Mouse (Mus musculus): Measurements from ENCODE around the gene Lcn12. TPM values are rescaled to one million over a fixed set of nuclear protein-coding genes. Genes with fewer than 3 reads are reported as not detected.

Lcn12 gene
- total RNA-seq, 2 experiments from 2014 or later = not detected

GRCm38 (mm10) chr2:25461407-25461806 is 32.3 kb downstream of the Lcn12 start:
- DNase-seq (ENCODE audit: low spot score in 2 of 2) = no peak

DNA sequence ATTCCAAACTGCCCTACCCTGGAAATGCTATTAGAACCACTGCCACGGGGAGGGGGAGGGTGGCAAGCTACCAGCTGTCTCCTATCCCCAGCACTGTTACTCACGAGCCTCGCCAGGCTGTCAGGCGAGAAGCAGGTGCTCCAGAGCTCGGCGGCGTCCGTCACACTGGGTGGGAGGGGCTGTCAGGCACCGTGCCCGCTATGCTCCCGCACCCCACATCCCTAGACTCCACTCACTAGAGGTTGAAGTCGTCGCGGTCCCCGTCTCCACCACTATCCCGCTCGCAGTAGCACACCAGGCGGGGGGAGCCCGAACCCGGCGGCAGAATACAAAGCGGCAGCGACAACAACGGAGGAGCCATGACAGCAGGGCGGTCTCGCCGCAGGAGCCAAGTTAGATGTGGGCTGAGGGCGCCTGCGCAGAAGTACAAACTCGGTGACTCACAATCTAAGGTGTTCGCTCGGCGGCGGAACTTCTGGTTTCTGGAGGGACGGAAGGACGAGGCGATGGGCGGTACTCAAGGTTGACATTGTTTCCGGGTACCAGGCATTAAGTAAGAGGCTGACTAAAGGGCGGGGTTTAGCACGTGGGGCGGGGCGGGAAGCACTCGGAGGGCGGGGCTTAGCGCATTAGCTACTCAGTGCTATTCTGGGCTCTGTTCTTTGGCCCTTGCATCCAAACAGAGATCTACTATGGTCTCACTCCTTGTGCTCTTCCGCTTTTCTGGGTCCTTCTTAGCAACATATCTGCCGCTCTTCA is 33.0 kb downstream of the Lcn12 start, which contains the start of gene Paxx:
TSS of gene Paxx (minus strand) at position 544 of the 759 bp plus-strand sequence.
- peak; percentile 89 to 95 for DNase-seq (ENCODE audit: low spot score in 2 of 2)

DNA sequence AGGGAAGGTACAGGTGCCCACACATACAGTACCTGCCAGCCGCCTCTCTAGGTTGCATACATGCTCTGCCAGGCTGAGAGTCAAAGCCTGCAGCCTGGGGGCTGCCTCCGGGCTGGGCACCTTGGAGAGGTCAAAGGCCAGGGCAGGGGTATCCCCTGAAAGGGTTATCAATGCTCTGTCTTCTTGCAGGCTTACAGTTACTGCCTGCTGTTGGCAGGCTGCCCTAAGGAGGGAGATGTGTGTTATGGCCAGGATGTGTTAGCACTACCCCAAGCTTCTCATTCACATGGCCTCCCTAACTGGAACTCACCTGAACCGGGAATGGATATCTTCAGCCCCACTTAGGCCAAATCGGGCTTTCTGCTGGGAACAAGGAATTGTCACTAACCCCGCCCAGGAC is 33.6 kb downstream of the Lcn12 start:
- no peak for DNase-seq (ENCODE audit: low spot score in 2 of 2)

GRCm38 (mm10) chr2:25458911-25459310 is 34.8 kb downstream of the Lcn12 start:
- DNase-seq (ENCODE audit: low spot score in 2 of 2) = no peak

- DNase-seq (ENCODE audit: low spot score in 2 of 2) = no peak
Observed at GRCm38 (mm10) chr2:25457022-25457896, 36.5 kb downstream of the Lcn12 start.

- DNase-seq (ENCODE audit: low spot score in 2 of 2) = no peak
Observed at GRCm38 (mm10) chr2:25456205-25456953, 37.3 kb downstream of the Lcn12 start, which contains the start of gene Clic3. Gene Clic3 (plus strand): TSS chr2:25456838.

- DNase-seq (ENCODE audit: low spot score in 2 of 2) = no peak
Observed at GRCm38 (mm10) chr2:25452951-25453350, 40.8 kb downstream of the Lcn12 start.

GRCm38 (mm10) chr2:25450853-25451647 is 42.7 kb downstream of the Lcn12 start:
- DNase-seq (ENCODE audit: low spot score in 2 of 2) = no peak

GRCm38 (mm10) chr2:25442682-25443081 is 51.0 kb downstream of the Lcn12 start:
- DNase-seq (ENCODE audit: low spot score in 2 of 2) = no peak

GRCm38 (mm10) chr2:25441067-25441466 is 52.6 kb downstream of the Lcn12 start:
- no peak for DNase-seq (ENCODE audit: low spot score in 2 of 2)

Small RNA genes lying within 50 kb of the gene (microRNA-seq; reads per million reads assigned to microRNA genes)
- 7.0 to 9.1 reads per million in 2 experiments for gene Mir3087

Other genes with a start within 250 kb of the Lcn12 start
- 1 to 10 TPM; 3.8 to 3.9 TPM for gene AL732309.1, start 247.0 kb downstream of the Lcn12 start, total RNA-seq (2021)
- 10 to 100 TPM; 35.7 to 38.8 TPM for gene Tmem203, start 238.5 kb downstream of the Lcn12 start, total RNA-seq (2021)
- 10 to 100 TPM; 21.2 to 23.1 TPM for gene Tprn, start 231.3 kb downstream of the Lcn12 start, total RNA-seq (2021)
- 10 to 100 TPM; 62.5 to 66.2 TPM for gene Ssna1, start 221.5 kb downstream of the Lcn12 start, total RNA-seq (2021)
- gene Anapc2, start 221.4 kb downstream of the Lcn12 start, total RNA-seq (2021) = 10 to 100 TPM; 79.8 to 84.4 TPM
- gene Tmem210, start 205.8 kb downstream of the Lcn12 start, total RNA-seq (2021) = not detected
- gene Lrrc26, start 204.0 kb downstream of the Lcn12 start, total RNA-seq (2021) = not detected
- 100 to 1,000 TPM; 393 to 422 TPM for gene Grin1, start 174.7 kb downstream of the Lcn12 start, total RNA-seq (2021)
- gene Man1b1, start 161.6 kb downstream of the Lcn12 start, total RNA-seq (2021) = 10 to 100 TPM; 59.6 to 62.4 TPM
- gene Dpp7, start 137.6 kb downstream of the Lcn12 start, total RNA-seq (2021) = 10 to 100 TPM; 35.4 to 36.7 TPM
- 10 to 100 TPM; 15.6 to 19.1 TPM for gene Uap1l1, start 128.2 kb downstream of the Lcn12 start, total RNA-seq (2021)
- 1 to 10 TPM; 3.2 to 4.1 TPM for gene Sapcd2, start 121.6 kb downstream of the Lcn12 start, total RNA-seq (2021)
- gene Entpd2, start 98.0 kb downstream of the Lcn12 start, total RNA-seq (2021) = 10 to 100 TPM; 16.3 to 17.7 TPM
- gene Npdc1, start 94.6 kb downstream of the Lcn12 start, total RNA-seq (2021) = 100 to 1,000 TPM; 426 to 435 TPM
- gene Fut7, start 70.6 kb downstream of the Lcn12 start, total RNA-seq (2021) = under 1 TPM; 0.15 to 0.76 TPM
- 100 to 1,000 TPM; 173 to 176 TPM for gene Abca2, start 65.2 kb downstream of the Lcn12 start, total RNA-seq (2021)
- 1 to 10 TPM in 1 of 2 experiments, under 1 TPM in 1; 0.66 to 1.0 TPM for gene Clic3, start 37.1 kb downstream of the Lcn12 start, total RNA-seq (2021)
- gene Paxx, start 32.8 kb downstream of the Lcn12 start, total RNA-seq (2021) = 10 to 100 TPM; 56.7 to 61.3 TPM
- gene Ptgds, start 23.9 kb downstream of the Lcn12 start, total RNA-seq (2021) = 100 to 1,000 TPM; 572 to 608 TPM
- gene Fbxw5, start 6.8 kb upstream of the Lcn12 start, total RNA-seq (2021) = 100 to 1,000 TPM; 114 to 115 TPM
- 1 to 10 TPM; 1.3 to 2.1 TPM for gene C8g, start 7.8 kb upstream of the Lcn12 start, total RNA-seq (2021)
- gene Traf2, start 53.0 kb upstream of the Lcn12 start, total RNA-seq (2021) = 10 to 100 TPM; 10.9 to 12.0 TPM
- gene Edf1, start 63.9 kb upstream of the Lcn12 start, total RNA-seq (2021) = 100 to 1,000 TPM; 212 to 213 TPM
- 1 to 10 TPM; 2.1 to 4.0 TPM for gene Mamdc4, start 80.9 kb upstream of the Lcn12 start, total RNA-seq (2021)
- gene Phpt1, start 81.3 kb upstream of the Lcn12 start, total RNA-seq (2021) = 10 to 100 TPM; 63.0 to 66.2 TPM
- gene Ajm1, start 87.8 kb upstream of the Lcn12 start, total RNA-seq (2021) = 100 to 1,000 TPM in 1 of 2 experiments, 10 to 100 TPM in 1; 98.6 to 102 TPM
- gene Rabl6, start 114.6 kb upstream of the Lcn12 start, total RNA-seq (2021) = 100 to 1,000 TPM; 150 to 155 TPM
- not detected for gene Ccdc183, start 123.8 kb upstream of the Lcn12 start, total RNA-seq (2021)
- gene Tmem141, start 128.1 kb upstream of the Lcn12 start, total RNA-seq (2021) = 10 to 100 TPM; 16.7 to 17.5 TPM
- gene Fcna, start 134.1 kb upstream of the Lcn12 start, total RNA-seq (2021) = 1 to 10 TPM in 1 of 2 experiments, under 1 TPM in 1; 0.56 to 1.1 TPM
- gene Lcn8, start 159.2 kb upstream of the Lcn12 start, total RNA-seq (2021) = not detected
- gene Lcn5, start 164.0 kb upstream of the Lcn12 start, total RNA-seq (2021) = not detected
- not detected for gene Lcn6, start 182.9 kb upstream of the Lcn12 start, total RNA-seq (2021)
- gene Lcn10, start 188.8 kb upstream of the Lcn12 start, total RNA-seq (2021) = not detected
- gene Obp2a, start 206.1 kb upstream of the Lcn12 start, total RNA-seq (2021) = not detected
- gene Bmyc, start 212.8 kb upstream of the Lcn12 start, total RNA-seq (2021) = 10 to 100 TPM; 92.5 to 96.1 TPM
- gene Obp2b, start 243.1 kb upstream of the Lcn12 start, total RNA-seq (2021) = not detected